Mouse (Mus musculus) cerebellum, postnatal 36 days (tissue): ENCODE measurements around the gene Cabp2.
A peak's percentile ranks its signal among the peaks of the same experiment; 100 is the strongest.

Source experiments
- DNase-seq, 2 experiments: peaks; one replicate each; pipeline ENCODE4 v3.0.0; 2021 to 2022; ENCODE audit warnings: mixed read lengths in 2 of 2

Gene Cabp2

DNA sequence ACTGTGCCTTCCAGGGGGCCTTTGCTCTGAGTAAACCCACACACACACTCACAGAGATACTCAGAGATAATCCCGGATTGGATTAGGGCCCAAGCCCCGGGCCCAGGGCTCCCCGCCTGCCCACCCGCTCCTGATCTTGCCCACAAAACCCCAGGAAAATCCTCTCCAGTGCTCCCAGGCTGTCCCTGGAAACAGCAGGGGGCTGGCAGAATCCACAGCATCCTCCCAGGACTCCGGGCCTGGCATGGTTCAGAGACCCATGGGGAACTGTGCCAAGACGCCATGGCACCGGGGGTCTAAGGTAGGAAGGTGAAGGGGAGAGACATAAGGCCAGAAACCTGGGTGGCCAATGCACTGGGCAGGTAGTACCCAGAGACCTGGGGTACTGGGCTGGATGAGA is 1.9 kb downstream of the Cabp2 start:
- no peak for DNase-seq

GRCm38 (mm10) chr19:4083826-4084225 is 2.4 kb downstream of the Cabp2 start:
- no peak for DNase-seq

DNA sequence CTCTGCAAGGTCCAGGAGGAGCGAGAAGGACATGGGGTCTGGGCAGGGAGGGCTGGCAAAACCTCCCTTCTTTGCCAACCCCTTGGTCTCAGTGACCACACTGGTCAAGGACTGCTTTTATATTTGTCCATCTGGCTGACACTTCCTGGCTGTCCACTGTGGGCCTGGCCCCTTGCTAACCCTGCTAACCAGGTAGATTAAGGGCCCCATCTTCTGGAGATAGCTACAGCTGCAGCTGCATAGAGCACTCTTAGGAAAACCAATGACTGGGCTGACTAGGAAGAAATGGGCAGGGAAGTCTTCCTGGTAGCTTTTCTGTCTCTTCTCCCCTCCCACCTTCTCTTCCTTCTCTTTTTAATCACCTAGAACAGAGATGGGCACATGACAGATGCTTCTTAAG is 3.6 kb downstream of the Cabp2 start:
- DNase-seq: no peak

GRCm38 (mm10) chr19:4086156-4086555 is 4.8 kb downstream of the Cabp2 start:
- DNase-seq: no peak

GRCm38 (mm10) chr19:4087090-4087489 is 5.7 kb downstream of the Cabp2 start:
- DNase-seq: no peak

DNA sequence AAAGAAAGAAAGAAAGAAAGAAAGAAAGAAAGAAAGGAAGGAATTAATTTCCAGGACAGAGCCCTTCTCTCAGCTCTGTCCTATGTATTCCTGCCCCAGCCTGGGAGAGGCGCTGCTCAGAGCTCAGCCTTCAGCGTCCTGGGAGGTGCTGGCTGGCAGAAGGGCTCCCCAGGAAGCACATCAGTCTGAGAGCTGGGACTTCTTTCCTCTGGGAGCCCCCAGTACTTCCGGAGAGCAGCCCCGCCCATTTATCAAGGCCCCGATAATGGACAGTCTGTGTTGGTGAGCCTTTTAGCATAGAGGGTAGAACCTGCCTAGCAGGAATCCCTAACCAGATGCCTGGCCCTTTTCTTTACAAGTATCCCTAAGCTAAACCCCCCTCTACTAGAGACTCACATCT is 6.8 kb downstream of the Cabp2 start:
- DNase-seq: no peak

- no peak for DNase-seq
Measured at GRCm38 (mm10) chr19:4089128-4089527, 7.8 kb downstream of the Cabp2 start.

- no peak for DNase-seq
Measured at GRCm38 (mm10) chr19:4090446-4090845, 9.1 kb downstream of the Cabp2 start.

DNA sequence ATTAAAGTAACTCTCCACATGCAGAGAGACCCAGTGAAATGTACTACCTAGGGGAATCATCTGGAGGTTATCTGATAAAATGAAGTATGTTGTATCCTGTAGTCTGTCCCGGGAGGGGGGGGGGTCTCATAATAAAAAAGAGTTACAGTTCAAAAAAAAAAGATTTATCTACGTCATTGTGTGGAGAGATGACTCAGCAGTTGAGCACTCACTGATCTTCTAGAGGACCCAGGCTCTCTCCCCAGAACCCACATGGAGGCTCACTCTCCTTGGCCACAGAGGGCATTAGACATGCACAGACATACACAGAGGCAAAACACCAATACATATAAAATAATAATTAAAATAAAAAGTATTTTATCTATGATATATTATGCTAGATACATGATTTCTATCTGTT is 10.0 kb downstream of the Cabp2 start:
- DNase-seq: no peak

DNA sequence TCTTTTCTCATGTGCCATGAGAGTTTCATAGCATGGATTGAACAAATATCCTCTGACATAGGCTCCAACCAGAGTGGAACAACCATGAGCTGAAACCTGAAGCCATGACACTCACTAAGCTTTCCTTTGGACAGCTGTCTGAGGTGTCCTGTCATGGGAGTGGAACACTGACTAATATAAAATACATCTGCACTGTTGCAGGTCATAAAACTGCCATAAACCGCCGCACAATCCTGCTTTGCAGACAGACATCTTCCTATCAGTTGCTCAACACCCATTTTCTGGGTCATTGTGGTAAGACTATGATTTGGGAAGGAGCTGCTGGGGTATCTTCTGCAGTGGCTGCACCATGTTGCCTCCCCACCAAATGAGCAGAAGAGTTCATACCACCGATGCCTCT is 11.4 kb downstream of the Cabp2 start:
- DNase-seq: no peak

- DNase-seq: no peak
Measured at GRCm38 (mm10) chr19:4093772-4094171, 12.4 kb downstream of the Cabp2 start.

DNA sequence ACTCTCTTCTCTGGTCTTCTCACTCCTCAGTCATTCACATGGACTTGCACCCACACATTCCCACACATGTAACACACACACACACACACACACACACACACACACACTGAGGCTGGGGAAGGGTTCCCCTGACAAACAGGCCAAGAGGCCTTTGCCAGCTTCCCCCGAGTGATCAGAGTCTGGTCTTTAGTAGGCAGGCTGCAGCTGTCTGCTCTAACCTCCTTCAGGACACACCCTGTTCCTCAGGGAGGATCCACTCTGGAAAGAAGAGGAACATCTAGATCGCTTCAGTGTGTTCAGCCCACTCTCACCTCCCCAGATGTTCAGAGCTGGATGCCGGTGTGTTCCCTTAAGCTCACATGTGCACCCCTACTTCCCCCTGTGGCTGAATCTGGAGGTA is 13.0 kb downstream of the Cabp2 start:
- no peak for DNase-seq

DNA sequence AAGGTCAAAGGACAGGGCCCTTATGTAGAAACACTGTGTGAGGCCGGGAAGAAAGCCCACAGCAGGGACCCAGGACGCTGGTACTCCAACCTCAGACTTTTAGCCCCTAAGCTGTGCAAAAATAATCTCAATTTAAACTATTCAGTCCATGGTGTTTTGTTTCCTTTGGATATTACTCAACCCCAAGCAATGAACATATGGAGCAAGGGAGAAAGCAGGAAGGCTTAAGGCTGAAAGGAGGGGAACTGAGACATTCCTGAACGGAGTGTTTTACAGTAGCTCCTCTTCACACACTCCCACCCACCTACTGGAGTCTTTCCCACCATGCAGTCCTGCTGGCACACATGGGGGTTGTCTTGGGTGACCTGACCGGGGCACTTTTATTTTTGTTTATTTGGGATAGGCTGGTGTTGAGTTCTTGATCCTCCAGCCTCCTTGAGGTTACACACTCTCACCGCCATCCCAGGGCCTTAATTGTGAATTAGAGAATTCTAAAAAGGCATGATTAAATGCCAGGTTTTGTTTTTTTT is 13.5 kb downstream of the Cabp2 start:
- DNase-seq: no peak

DNA sequence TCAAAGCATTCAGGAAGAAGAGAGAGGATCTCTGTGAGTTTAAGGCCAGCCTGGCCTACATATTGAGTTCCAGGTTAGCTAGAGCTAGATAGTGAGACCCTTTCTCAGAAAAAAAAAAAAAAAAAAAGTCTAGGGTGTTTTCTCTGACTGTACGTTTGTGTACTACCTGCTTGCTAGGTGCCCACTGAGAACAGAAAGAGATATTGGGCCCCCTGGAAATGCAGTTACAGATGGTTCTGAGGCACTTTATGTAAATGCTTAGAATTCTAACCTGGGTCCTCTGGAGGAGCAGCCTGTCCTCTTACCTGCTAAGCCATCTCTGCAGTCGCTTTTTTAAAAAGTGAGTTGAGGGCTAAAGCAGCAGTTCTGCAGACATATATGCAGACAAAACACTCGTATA is 14.4 kb downstream of the Cabp2 start:
- DNase-seq: no peak

- DNase-seq: peak; percentile 100
Measured at GRCm38 (mm10) chr19:4096642-4097440, 15.5 kb downstream of the Cabp2 start, which contains the start of gene Cdk2ap2. Cdk2ap2 (plus strand) TSS chr19:4097182.

- DNase-seq: no peak
Measured at GRCm38 (mm10) chr19:4097441-4097825, 16.1 kb downstream of the Cabp2 start.

DNA sequence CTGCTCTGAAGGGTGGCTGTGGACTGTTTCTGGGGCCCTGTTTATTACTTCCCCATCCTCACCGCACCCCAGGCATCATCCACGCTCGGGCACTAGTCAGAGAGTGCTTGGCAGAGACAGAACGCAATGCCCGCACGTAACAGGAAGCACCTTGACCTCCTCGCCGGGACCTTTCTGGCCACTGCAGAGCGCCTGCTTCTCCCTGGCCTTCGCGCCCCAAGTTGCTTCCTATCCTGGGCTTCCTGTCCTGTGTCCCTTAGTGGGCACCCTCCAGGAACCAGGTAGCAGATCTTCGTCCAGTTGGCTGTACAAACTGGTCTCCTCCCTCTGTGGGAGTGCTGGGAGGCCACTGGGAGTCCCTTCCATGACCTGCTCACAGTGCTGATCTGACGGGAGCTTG is 17.0 kb downstream of the Cabp2 start:
- DNase-seq: no peak

DNA sequence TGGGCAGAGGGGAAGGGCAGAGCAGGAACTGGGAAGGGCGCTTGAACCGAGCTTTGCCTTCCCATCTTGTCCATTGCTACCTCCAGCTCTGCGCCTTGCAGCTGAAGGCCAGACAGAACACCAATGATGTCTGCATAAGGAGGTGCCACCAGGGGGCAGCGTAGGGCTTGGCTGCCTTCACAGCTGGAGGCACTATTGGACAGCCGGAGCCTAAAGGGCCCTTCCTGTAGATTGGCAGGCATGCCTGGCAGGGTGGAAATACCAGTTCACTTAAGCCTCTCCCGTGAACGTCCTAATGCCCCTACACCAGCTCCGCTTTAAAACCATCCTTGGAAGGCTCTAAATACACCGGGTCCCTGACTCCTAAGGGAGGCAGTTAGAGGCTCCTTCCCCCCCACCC is 17.7 kb downstream of the Cabp2 start:
- peak; percentile 93 to 96 for DNase-seq

GRCm38 (mm10) chr19:4099837-4100717 is 18.7 kb downstream of the Cabp2 start, which contains the start of gene Pitpnm1:
Pitpnm1 (plus strand) TSS chr19:4099998.
- peak; percentile 60 to 69 for DNase-seq

GRCm38 (mm10) chr19:4100718-4101261 is 19.4 kb downstream of the Cabp2 start:
- peak; percentile 81 to 84 for DNase-seq

- DNase-seq: no peak
Measured at GRCm38 (mm10) chr19:4101466-4101865, 20.1 kb downstream of the Cabp2 start.

GRCm38 (mm10) chr19:4102049-4102448 is 20.7 kb downstream of the Cabp2 start:
- DNase-seq: no peak

- DNase-seq: peak; percentile 74 to 75
Measured at GRCm38 (mm10) chr19:4102626-4103025, 21.2 kb downstream of the Cabp2 start.
